Comparison of ENCODE assay signal across 30 mouse cellular contexts in the genomic region with DNA sequence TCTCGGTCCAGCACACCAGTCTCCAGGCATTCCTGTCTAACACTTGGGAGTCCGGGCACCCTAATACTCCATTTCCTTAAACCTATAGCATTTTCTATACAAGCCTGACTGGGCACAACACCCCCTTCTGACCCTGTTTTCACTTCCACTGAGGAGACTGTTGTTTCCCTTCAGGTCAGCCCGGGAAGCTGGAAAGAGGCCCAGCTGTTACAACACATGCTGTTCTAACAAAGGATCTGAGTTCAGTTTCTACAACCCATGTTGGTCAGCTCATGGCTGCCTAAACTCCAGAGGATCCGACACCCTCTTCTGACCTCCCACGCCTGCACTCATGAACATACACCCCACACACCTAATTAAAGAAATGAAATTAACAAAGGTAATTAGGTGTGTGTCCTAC. TPM values are rescaled to one million over a fixed set of nuclear protein-coding genes. Genes with fewer than 3 reads are reported as not detected.
DNase-seq lines count a peak whose midpoint lies in the region; ATAC-seq lines count a peak whose summit lies in the region.
"Had no signal": no experiment of that assay in that cellular context is flagged by ENCODE, and none has a peak within 500 bp of the region (broad histone marks: within the 10 kb centered on the region; RNA-seq: fewer than 3 reads in every experiment).

No protein-coding gene starts in this region.

- no peaks in the 10 kb centered on the region for H3K9me3 ChIP-seq in forebrain, embryonic 11.5 days (ENCODE audit: control insufficient read depth, low read length)
- no peaks in the 10 kb centered on the region for H3K9me3 ChIP-seq in forebrain, embryonic 16.5 days (ENCODE audit: control insufficient read depth, low read length)
- no peaks in the 10 kb centered on the region for H3K9me3 ChIP-seq in heart, embryonic 15.5 days (replicated peaks)
- H3K9me3 ChIP-seq: embryonic facial prominence, embryonic 13.5 days; forebrain, embryonic 13.5 days; G1E; hindbrain, embryonic 10.5 days; hindbrain, embryonic 15.5 days; kidney, embryonic 15.5 days; limb, embryonic 13.5 days; liver, embryonic 13.5 days; midbrain, embryonic 15.5 days; stomach, embryonic 15.5 days had no signal

- H3K36me3 ChIP-seq in forebrain, embryonic 11.5 days (ENCODE audit: control insufficient read depth, insufficient read depth, low read length): no peaks in the 10 kb centered on the region
- no peaks in the 10 kb centered on the region for H3K36me3 ChIP-seq in forebrain, embryonic 16.5 days (ENCODE audit: control insufficient read depth, insufficient read depth)
- H3K36me3 ChIP-seq in heart, embryonic 15.5 days: peaks cover 10% of the 10 kb centered on the region
- H3K36me3 ChIP-seq: hindbrain, embryonic 10.5 days; hindbrain, embryonic 15.5 days; midbrain, embryonic 15.5 days; stomach, embryonic 15.5 days had no signal

- no peak for ATAC-seq in forebrain, embryonic 11.5 days (replicated peaks; ENCODE audit: low FRiP score)
- ATAC-seq in forebrain, embryonic 16.5 days: no peak
- ATAC-seq in heart, embryonic 15.5 days (replicated peaks; ENCODE audit: insufficient number of reproducible peaks, insufficient read depth, low FRiP score, low read depth): no peak
- ATAC-seq: forebrain, embryonic 13.5 days; inflammation-experienced regulatory T-cells, adult 6 months; midbrain, embryonic 15.5 days; Patski had no signal

- H3K4me2 ChIP-seq in forebrain, embryonic 11.5 days (ENCODE audit: low read depth, low read length, severe bottlenecking): no peak overlapping the region
- no peak overlapping the region for H3K4me2 ChIP-seq in forebrain, embryonic 16.5 days (ENCODE audit: low read length)
- H3K4me2 ChIP-seq in heart, embryonic 15.5 days: no peak overlapping the region
- H3K4me2 ChIP-seq: embryonic facial prominence, embryonic 13.5 days; forebrain, embryonic 13.5 days; hindbrain, embryonic 15.5 days; kidney, embryonic 15.5 days; limb, embryonic 13.5 days; liver, embryonic 13.5 days; midbrain, embryonic 15.5 days; stomach, embryonic 15.5 days had no signal

- no peak overlapping the region for H3K27ac ChIP-seq in forebrain, embryonic 11.5 days (ENCODE audit: low read depth, low read length)
- no peak overlapping the region for H3K27ac ChIP-seq in forebrain, embryonic 16.5 days (ENCODE audit: low read length)
- H3K27ac ChIP-seq in heart, embryonic 15.5 days: 0 out of 2 replicates have a peak overlapping the region, but pooled peaks have one; percentile 75
- H3K27ac ChIP-seq: embryonic facial prominence, embryonic 13.5 days; forebrain, embryonic 13.5 days; hindbrain, embryonic 10.5 days; hindbrain, embryonic 15.5 days; kidney, embryonic 15.5 days; limb, embryonic 13.5 days; liver, embryonic 13.5 days; midbrain, embryonic 15.5 days; stomach, embryonic 15.5 days had no signal

- H3K4me1 ChIP-seq in forebrain, embryonic 11.5 days (replicated peaks; ENCODE audit: control insufficient read depth, insufficient read depth, low read length): no peaks in the 10 kb centered on the region
- H3K4me1 ChIP-seq in forebrain, embryonic 16.5 days (replicated peaks; ENCODE audit: control insufficient read depth, insufficient read depth, low read length): no peaks in the 10 kb centered on the region
- H3K4me1 ChIP-seq in heart, embryonic 15.5 days (replicated peaks): peaks cover 18% of the 10 kb centered on the region
- H3K4me1 ChIP-seq: forebrain, embryonic 13.5 days; hindbrain, embryonic 10.5 days; hindbrain, embryonic 15.5 days; kidney, embryonic 15.5 days; limb, embryonic 13.5 days; liver, embryonic 13.5 days; midbrain, embryonic 15.5 days; stomach, embryonic 15.5 days had no signal

- intact Hi-C loops in heart, postnatal 25 days (cut with DNase I): no loop called here

- no peak overlapping the region for H3K9ac ChIP-seq in forebrain, embryonic 11.5 days (ENCODE audit: low read length)
- H3K9ac ChIP-seq in forebrain, embryonic 16.5 days (replicated peaks; ENCODE audit: low read depth, low read length): no peak overlapping the region
- H3K9ac ChIP-seq in heart, embryonic 15.5 days: no peak overlapping the region
- H3K9ac ChIP-seq: embryonic facial prominence, embryonic 13.5 days; forebrain, embryonic 13.5 days; hindbrain, embryonic 15.5 days; kidney, embryonic 15.5 days; limb, embryonic 13.5 days; liver, embryonic 13.5 days; midbrain, embryonic 15.5 days; stomach, embryonic 15.5 days had no signal

- no peak overlapping the region for H3K4me3 ChIP-seq in forebrain, embryonic 11.5 days (ENCODE audit: low read depth, low read length)
- H3K4me3 ChIP-seq in forebrain, embryonic 16.5 days (replicated peaks; ENCODE audit: low read length): no peak overlapping the region
- no peak overlapping the region for H3K4me3 ChIP-seq in heart, embryonic 15.5 days
- H3K4me3 ChIP-seq: embryonic facial prominence, embryonic 13.5 days; forebrain, embryonic 13.5 days; hindbrain, embryonic 10.5 days; hindbrain, embryonic 15.5 days; kidney, embryonic 15.5 days; limb, embryonic 13.5 days; liver, embryonic 13.5 days; midbrain, embryonic 15.5 days; stomach, embryonic 15.5 days had no signal

- DNase-seq in forebrain, embryonic 11.5 days (ENCODE audit: low spot score): peak; percentile 23
- no peak for DNase-seq in heart, postnatal 25 days (ENCODE audit: low spot score)
- peak; percentile 48 for DNase-seq in lung, postnatal 36 days
- no peak for DNase-seq in lung, postnatal 10 days
- no peak for DNase-seq in kidney, adult 8-10 months
- DNase-seq: adrenal gland, postnatal 14 days; cerebellum, adult 11 months; cerebellum, adult 9-10 months; embryo, embryonic 11 days; gastrocnemius, postnatal 25 days; kidney, adult 11 months; kidney, postnatal 25 days; liver, embryonic 13.5 days; lung, adult 18-20 months; right cerebral cortex, postnatal 25 days; thymus, adult 18-20 months; thymus, postnatal 25 days had no signal

- 89% methylated on average over 5 of the region's 5 CpGs for WGBS in forebrain, embryonic 11.5 days
- 80% methylated on average over 5 of the region's 5 CpGs for WGBS in forebrain, embryonic 16.5 days
- WGBS in heart, embryonic 15.5 days: 82% methylated on average over 5 of the region's 5 CpGs

- no peaks in the 10 kb centered on the region for H3K27me3 ChIP-seq in forebrain, embryonic 11.5 days (ENCODE audit: control insufficient read depth, insufficient read depth, low read length)
- no peaks in the 10 kb centered on the region for H3K27me3 ChIP-seq in forebrain, embryonic 16.5 days (replicated peaks; ENCODE audit: control insufficient read depth, insufficient read depth, low read length)
- H3K27me3 ChIP-seq in heart, embryonic 15.5 days: no peaks in the 10 kb centered on the region
- H3K27me3 ChIP-seq: embryonic facial prominence, embryonic 13.5 days; forebrain, embryonic 13.5 days; hindbrain, embryonic 15.5 days; kidney, embryonic 15.5 days; limb, embryonic 13.5 days; liver, embryonic 13.5 days; midbrain, embryonic 15.5 days; Patski; stomach, embryonic 15.5 days had no signal

RNA-seq across cellular contexts. Expression of a gene that starts 39.4 kb away (rescaled TPM):
- polyA plus RNA-seq in forebrain, embryonic 11.5 days (2014; fragmentation: Nextera tagmentation; extraction: Ambion mirVana): 2.8 and 4.4 TPM in 2 replicates
- 3.1 and 3.6 TPM in 2 replicates for polyA plus RNA-seq in forebrain, embryonic 16.5 days (2015; fragmentation: Nextera tagmentation; extraction: Ambion mirVana)
- polyA plus RNA-seq in heart, embryonic 15.5 days (2015; fragmentation: Nextera tagmentation; extraction: Ambion mirVana): 13.6 and 19.2 TPM in 2 replicates
- 1 to 10 TPM; 7.0 to 7.5 TPM for total RNA-seq in heart, postnatal 25 days (2021)

Comparison
In these comparisons a context has a peak if more than half of its experiments do, and no peak if none do; other contexts are left out.
1. DNase-seq: peak in forebrain, embryonic 11.5 days (single experiment) and lung, postnatal 36 days (single experiment); none in heart, postnatal 25 days (single experiment), lung, postnatal 10 days (single experiment) and kidney, adult 8-10 months (0 of 2).